Mouse (Mus musculus): ENCODE results near the gene Nebl. TPM values are rescaled to one million over a fixed set of nuclear protein-coding genes. Genes with fewer than 3 reads are reported as not detected.

The Nebl gene
- total RNA-seq, 2 experiments from 2014 or later: 456 TPM

GRCm38 (mm10) chr2:17711216-17711615, 20.0 kb downstream of the Nebl start:
- DNase-seq: no peak
- intact Hi-C loops (cut with DNase I): no loop called here

GRCm38 (mm10) chr2:17710083-17710482, 21.2 kb downstream of the Nebl start:
- intact Hi-C loops (cut with DNase I): no loop called here
- no peak for DNase-seq

GRCm38 (mm10) chr2:17705964-17706363, 25.3 kb downstream of the Nebl start:
- intact Hi-C loops (cut with DNase I): no loop called here

GRCm38 (mm10) chr2:17705426-17705825, 25.8 kb downstream of the Nebl start:
- no peak for DNase-seq
- intact Hi-C loops (cut with DNase I): no loop called here

More at GRCm38 (mm10) chr2:17705964-17706363, 25.3 kb downstream of the Nebl start:
- DNase-seq: no peak

- no peak for DNase-seq
- intact Hi-C loops (cut with DNase I): no loop called here
These were observed 28.1 kb downstream of the Nebl start for GRCm38 (mm10) chr2:17703170-17703512.

- no peak for DNase-seq
- intact Hi-C loops (cut with DNase I): no loop called here
These were observed 28.6 kb downstream of the Nebl start for GRCm38 (mm10) chr2:17702481-17703169.

GRCm38 (mm10) chr2:17698161-17699087, 32.8 kb downstream of the Nebl start:
- no peak for DNase-seq
- intact Hi-C loops (cut with DNase I): no loop called here

- DNase-seq: no peak
- intact Hi-C loops (cut with DNase I): no loop called here
These were observed 38.3 kb downstream of the Nebl start for GRCm38 (mm10) chr2:17692926-17693325.

GRCm38 (mm10) chr2:17690264-17690663, 41.0 kb downstream of the Nebl start:
- intact Hi-C loops (cut with DNase I): no loop called here
- no peak for DNase-seq

- intact Hi-C loops (cut with DNase I): no loop called here
- DNase-seq: no peak
These were observed 44.1 kb downstream of the Nebl start for GRCm38 (mm10) chr2:17687141-17687540.

GRCm38 (mm10) chr2:17683326-17684040, 47.8 kb downstream of the Nebl start:
- intact Hi-C loops (cut with DNase I): no loop called here
- DNase-seq: no peak

GRCm38 (mm10) chr2:17672156-17672555, 59.1 kb downstream of the Nebl start:
- no peak for DNase-seq

GRCm38 (mm10) chr2:17671566-17671965, 59.7 kb downstream of the Nebl start:
- DNase-seq: no peak
- intact Hi-C loops (cut with DNase I): no loop called here

More at GRCm38 (mm10) chr2:17672156-17672555, 59.1 kb downstream of the Nebl start:
- intact Hi-C loops (cut with DNase I): no loop called here

- intact Hi-C loops (cut with DNase I): no loop called here
- no peak for DNase-seq
These were observed 61.3 kb downstream of the Nebl start for GRCm38 (mm10) chr2:17669953-17670352.

- intact Hi-C loops (cut with DNase I): no loop called here
- DNase-seq: no peak
These were observed 62.3 kb downstream of the Nebl start for GRCm38 (mm10) chr2:17669000-17669399.

- no peak for DNase-seq
- intact Hi-C loops (cut with DNase I): no loop called here
These were observed 73.1 kb downstream of the Nebl start for GRCm38 (mm10) chr2:17658176-17658575.

GRCm38 (mm10) chr2:17650147-17650834, 81.0 kb downstream of the Nebl start:
- no peak for DNase-seq
- intact Hi-C loops (cut with DNase I): no loop called here

- intact Hi-C loops (cut with DNase I): loop anchor here (10.0 kb wide), 2 partner anchors 225 to 1695 kb away; no protein-coding TSS in a partner anchor
- no peak for DNase-seq
These were observed 81.5 kb downstream of the Nebl start for GRCm38 (mm10) chr2:17649728-17650127.

GRCm38 (mm10) chr2:17644282-17645262, 86.7 kb downstream of the Nebl start:
- DNase-seq: peak; percentile 67 to 69
- intact Hi-C loops (cut with DNase I): loop anchor here (2.0 to 10.0 kb wide), 4 partner anchors 196 to 1700 kb away; no protein-coding TSS in a partner anchor
